Comparison of ENCODE assay signal across 23 mouse cellular contexts in genomic region chr5:119052354-119052996, GRCm38 (mm10).
DNase-seq lines count a peak whose midpoint lies in the region; ATAC-seq and TF ChIP-seq lines count a peak whose summit lies in the region.
"Had no signal": no experiment of that assay in that cellular context is flagged by ENCODE, and none has a peak within 500 bp of the region (broad histone marks: within the 10 kb centered on the region; RNA-seq: fewer than 3 reads in every experiment).

No protein-coding gene starts in this region.

- H3K9me3 ChIP-seq in kidney, embryonic 16.5 days (ENCODE audit: low read length) = no peaks in the 10 kb centered on the region
- H3K9me3 ChIP-seq in liver, embryonic 12.5 days (replicated peaks) = no peaks in the 10 kb centered on the region
- H3K9me3 ChIP-seq: embryonic facial prominence, embryonic 15.5 days; neural tube, embryonic 15.5 days had no signal

- no peaks in the 10 kb centered on the region for H3K36me3 ChIP-seq in kidney, adult 2 months (ENCODE audit: control insufficient read depth, insufficient read depth, low read length)
- no peaks in the 10 kb centered on the region for H3K36me3 ChIP-seq in kidney, embryonic 16.5 days (ENCODE audit: insufficient read depth, low read length)
- H3K36me3 ChIP-seq in liver, embryonic 12.5 days = no peaks in the 10 kb centered on the region
- H3K36me3 ChIP-seq: embryonic facial prominence, embryonic 15.5 days; neural tube, embryonic 15.5 days had no signal

- H3K4me2 ChIP-seq in kidney, embryonic 16.5 days (replicated peaks; ENCODE audit: low read depth, low read length) = no peak overlapping the region
- no peak overlapping the region for H3K4me2 ChIP-seq in liver, embryonic 12.5 days
- H3K4me2 ChIP-seq: embryonic facial prominence, embryonic 15.5 days; neural tube, embryonic 15.5 days had no signal

- DNase-seq in adrenal gland, postnatal 14 days = peak; percentile 24
- DNase-seq in adrenal gland, postnatal 4 days (ENCODE audit: low spot score in 2 of 2) = no peak
- DNase-seq in kidney, adult 2 months = peak; percentile 46
- peak; percentile 78 for DNase-seq in lung, postnatal 10 days
- DNase-seq: cerebellum, adult 11-12 months; cerebellum, postnatal 14 days; embryo, embryonic 11 days; forebrain, postnatal 0 days; gastrocnemius, postnatal 10 days; layer of hippocampus, postnatal 36 days; right cerebral cortex, postnatal 25 days; thymus, postnatal 4 days had no signal

- WGBS in kidney, adult 2 months = 36% methylated on average over 11 of the region's 11 CpGs
- WGBS in kidney, embryonic 16.5 days = 25% methylated on average over 11 of the region's 11 CpGs
- WGBS in liver, embryonic 12.5 days (ENCODE audit: insufficient replicate concordance) = 13% methylated on average over 11 of the region's 11 CpGs

- no peak for ATAC-seq in kidney, embryonic 16.5 days (ENCODE audit: low FRiP score, low TSS enrichment)
- ATAC-seq in frontal cortex, adult (ENCODE audit: low TSS enrichment) = no peak
- no peak for ATAC-seq in liver, embryonic 12.5 days
- ATAC-seq: CD4-positive, CD25-positive, alpha-beta regulatory T cell, adult 4 months; forebrain, postnatal 0 days; hindbrain, embryonic 16.5 days; intestine, embryonic 16.5 days; midbrain, embryonic 16.5 days had no signal

- no peaks in the 10 kb centered on the region for H3K27me3 ChIP-seq in kidney, adult 2 months (replicated peaks; ENCODE audit: control insufficient read depth, insufficient read depth, low read length)
- 0 out of 2 replicates have a peak, but pooled peaks cover 2% of the 10 kb centered on the region for H3K27me3 ChIP-seq in kidney, embryonic 16.5 days (ENCODE audit: insufficient read depth, low read length)
- 0 out of 2 replicates have a peak, but pooled peaks cover 7% of the 10 kb centered on the region for H3K27me3 ChIP-seq in liver, embryonic 12.5 days (replicated peaks)
- H3K27me3 ChIP-seq: embryonic facial prominence, embryonic 15.5 days had no signal

- no peak overlapping the region for H3K9ac ChIP-seq in kidney, embryonic 16.5 days (replicated peaks; ENCODE audit: low read length)
- H3K9ac ChIP-seq in liver, embryonic 12.5 days = no peak overlapping the region
- H3K9ac ChIP-seq: embryonic facial prominence, embryonic 15.5 days; forebrain, postnatal 0 days; neural tube, embryonic 15.5 days had no signal

- no peak for TF ChIP-seq POLR2A in kidney, adult 2 months (IDR thresholded peaks at IDR 0.05; ENCODE audit: low read depth, low read length)

- no peak overlapping the region for H3K27ac ChIP-seq in kidney, adult 2 months (ENCODE audit: insufficient read depth, low read depth, low read length)
- H3K27ac ChIP-seq in kidney, embryonic 16.5 days (ENCODE audit: low read length) = no peak overlapping the region
- H3K27ac ChIP-seq in brown adipose tissue, adult 24 weeks (replicated peaks; ENCODE audit: low read depth, low read length) = peak overlapping the region; percentile 59
- no peak overlapping the region for H3K27ac ChIP-seq in liver, embryonic 12.5 days
- H3K27ac ChIP-seq: embryonic facial prominence, embryonic 15.5 days; layer of hippocampus, adult 2 months; neural tube, embryonic 15.5 days had no signal

- no peak overlapping the region for H3K4me3 ChIP-seq in kidney, adult 2 months (ENCODE audit: insufficient read depth, low read depth, low read length)
- no peak overlapping the region for H3K4me3 ChIP-seq in kidney, embryonic 16.5 days (ENCODE audit: low read length)
- no peak overlapping the region for H3K4me3 ChIP-seq in brown adipose tissue, adult 24 weeks (ENCODE audit: insufficient read depth, low read depth, low read length)
- no peak overlapping the region for H3K4me3 ChIP-seq in liver, embryonic 12.5 days
- H3K4me3 ChIP-seq: embryonic facial prominence, embryonic 15.5 days; layer of hippocampus, adult 2 months; neural tube, embryonic 15.5 days had no signal

- no peaks in the 10 kb centered on the region for H3K4me1 ChIP-seq in kidney, adult 2 months (ENCODE audit: control insufficient read depth, insufficient read depth, low read length)
- peaks cover 5% of the 10 kb centered on the region; the same call in 1 of the 2 replicates for H3K4me1 ChIP-seq in kidney, embryonic 16.5 days (ENCODE audit: insufficient read depth, low read length)
- peaks cover 15% of the 10 kb centered on the region for H3K4me1 ChIP-seq in brown adipose tissue, adult 24 weeks (ENCODE audit: control insufficient read depth, insufficient read depth, insufficient read length, low read length)
- H3K4me1 ChIP-seq in liver, embryonic 12.5 days = no peaks in the 10 kb centered on the region

- no peak for TF ChIP-seq CTCF in kidney, adult 2 months (conservative IDR thresholded peaks at IDR 0.05; ENCODE audit: insufficient read depth, insufficient read length, low read depth, low read length)

Comparison
In these comparisons a context has a peak if more than half of its experiments do, and no peak if none do; other contexts are left out.
1. DNase-seq: peak in adrenal gland, postnatal 14 days (single experiment), kidney, adult 2 months (single experiment) and lung, postnatal 10 days (single experiment); none in adrenal gland, postnatal 4 days (0 of 2).